Mouse (Mus musculus): Measurements from ENCODE around the gene Ankrd13b. TPM values are rescaled to one million over a fixed set of nuclear protein-coding genes. Genes with fewer than 3 reads are reported as not detected.

Ankrd13b gene
- 10.6 TPM for polyA plus RNA-seq (2017; shearing (Covaris generic))

DNA sequence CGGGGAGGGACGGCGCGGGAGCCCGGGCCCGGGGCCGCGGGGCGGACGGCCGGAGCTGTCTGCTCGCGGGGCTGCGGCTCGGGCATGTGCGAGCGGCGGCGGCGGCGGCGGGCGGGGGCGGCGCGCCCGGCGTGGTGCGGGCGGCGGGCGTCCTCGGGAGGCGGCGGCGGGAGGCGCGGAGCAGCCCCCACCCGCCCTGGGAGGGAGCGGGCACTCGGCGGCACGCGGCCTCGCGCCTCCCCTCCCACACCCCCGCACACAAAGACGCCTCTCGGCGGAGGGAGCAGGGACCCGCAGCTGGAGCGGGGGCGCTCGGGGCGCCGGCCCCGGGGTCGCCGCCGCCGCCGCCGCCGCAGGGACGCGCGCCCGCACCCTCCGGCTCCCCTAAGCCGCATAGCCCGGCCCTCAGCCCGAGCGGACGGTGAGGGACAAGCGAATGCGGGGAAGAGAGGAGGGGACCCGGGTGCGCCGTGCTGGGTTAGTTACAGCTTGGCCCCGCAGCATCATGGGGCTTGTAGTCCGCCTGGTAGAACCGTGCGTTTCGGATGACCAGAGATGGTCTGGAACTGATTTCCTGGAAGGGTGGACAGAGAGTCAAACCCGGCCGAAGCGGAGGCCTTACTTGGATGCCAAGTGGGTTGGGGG, at the start of gene Ankrd13b:
Gene Ankrd13b, minus strand, starts transcription at position 88 of the 645 bp plus-strand sequence.

DNA sequence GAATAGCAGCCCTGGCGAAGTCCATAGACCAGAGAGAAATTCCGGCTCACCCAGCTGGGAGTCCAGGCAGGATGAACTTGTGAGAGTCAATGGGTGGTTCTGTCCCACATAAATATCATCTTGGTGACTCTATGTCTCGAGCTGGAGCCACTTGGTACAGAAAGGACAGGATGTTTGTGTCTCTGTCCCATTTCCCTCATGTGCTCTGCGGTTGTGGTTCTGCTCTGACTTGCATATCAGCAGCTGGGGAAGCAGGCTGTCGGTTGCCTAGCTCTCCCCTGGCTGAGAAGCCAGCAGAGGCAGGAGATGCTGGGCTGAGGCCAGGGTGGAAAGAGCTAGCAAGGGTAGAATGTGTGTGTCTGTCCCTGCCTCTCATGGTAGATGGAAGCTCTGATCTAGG, 29.6 kb upstream of the Ankrd13b start, which contains the start of gene Gm10392:
Gene Gm10392, minus strand, starts transcription at position 156 of the 400 bp plus-strand sequence.

DNA sequence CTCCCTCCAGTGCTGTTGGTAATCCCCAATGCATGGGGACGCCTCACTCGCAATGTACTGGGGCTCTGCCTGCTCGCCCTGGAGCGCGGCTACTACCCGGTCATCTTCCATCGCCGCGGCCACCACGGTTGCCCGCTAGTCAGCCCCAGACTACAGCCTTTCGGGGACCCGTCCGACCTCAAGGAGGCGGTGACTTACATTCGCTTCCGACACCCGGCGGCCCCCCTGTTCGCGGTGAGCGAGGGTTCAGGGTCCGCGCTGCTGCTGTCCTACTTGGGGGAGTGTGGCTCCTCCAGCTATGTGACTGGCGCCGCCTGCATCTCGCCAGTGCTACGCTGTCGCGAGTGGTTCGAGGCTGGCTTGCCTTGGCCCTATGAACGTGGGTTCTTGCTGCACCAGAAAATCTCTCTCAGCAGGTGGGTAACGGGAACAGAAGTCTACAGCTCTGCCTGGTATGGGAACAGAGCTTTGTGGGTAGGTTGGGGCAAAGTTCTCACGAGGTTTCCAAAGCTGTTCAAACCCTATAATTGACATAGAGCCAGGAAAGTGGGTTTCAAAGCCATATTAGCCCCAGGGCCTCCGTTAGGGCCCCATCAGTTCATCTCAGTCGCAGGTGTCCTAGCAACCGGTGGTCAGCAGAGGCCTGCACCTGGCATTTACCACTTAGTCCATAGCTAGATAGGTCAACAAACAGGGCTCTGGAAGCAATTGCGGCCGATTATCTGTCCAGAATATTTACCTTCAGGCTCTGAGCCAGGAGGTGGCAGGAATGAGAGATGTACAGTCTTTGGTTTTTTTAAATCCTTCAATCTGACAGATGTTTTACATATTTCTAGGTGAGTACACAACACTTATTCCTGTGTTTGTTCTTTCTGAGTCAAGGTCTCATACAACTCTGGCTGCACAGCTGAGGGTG, 26.4 kb upstream of the Ankrd13b start, which contains the start of gene Trp53i13:
Gene Trp53i13, minus strand, starts transcription at position 344 of the 916 bp plus-strand sequence.

DNA sequence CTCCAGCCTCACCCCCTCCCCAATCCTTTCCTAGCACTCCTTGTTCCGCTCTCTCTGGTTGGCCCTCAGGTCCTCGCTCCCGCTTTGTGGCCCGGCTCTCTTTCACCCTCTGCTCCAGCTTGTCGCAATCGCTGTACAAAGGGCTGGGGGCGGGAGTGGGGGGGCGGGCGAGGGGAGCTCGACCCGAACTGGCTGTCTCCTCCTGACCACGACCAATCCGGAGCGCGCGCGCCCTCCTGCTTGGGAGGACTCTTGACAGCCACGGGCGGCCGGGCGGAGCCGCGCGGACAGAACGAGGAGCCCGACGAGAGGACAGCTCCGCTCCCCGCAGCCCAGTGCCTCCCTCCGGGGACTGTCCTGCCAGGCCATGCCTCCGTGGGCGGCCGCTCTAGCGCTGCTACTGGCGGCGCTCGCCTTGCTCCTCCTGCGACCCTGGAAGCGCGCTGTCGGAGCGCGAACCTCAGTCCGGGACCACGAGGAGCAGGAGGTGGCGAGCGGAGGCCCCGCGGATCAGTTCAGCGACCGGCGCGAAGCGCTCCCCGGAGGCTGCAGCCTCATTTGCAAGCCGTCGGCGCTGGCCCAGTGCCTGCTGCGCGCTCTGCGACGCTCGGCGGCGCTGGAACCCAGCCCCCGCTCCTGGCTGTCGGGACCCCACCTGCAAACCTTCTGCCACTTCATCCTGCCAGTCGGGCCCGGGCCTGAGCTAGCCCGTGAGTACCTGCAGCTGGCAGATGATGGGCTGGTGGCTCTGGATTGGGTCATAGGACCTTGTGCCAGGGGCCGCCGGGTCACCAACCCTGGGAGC, 25.6 kb upstream of the Ankrd13b start, which contains the start of gene Abhd15:
Gene Abhd15, plus strand, starts transcription at position 290 of the 805 bp plus-strand sequence.

DNA sequence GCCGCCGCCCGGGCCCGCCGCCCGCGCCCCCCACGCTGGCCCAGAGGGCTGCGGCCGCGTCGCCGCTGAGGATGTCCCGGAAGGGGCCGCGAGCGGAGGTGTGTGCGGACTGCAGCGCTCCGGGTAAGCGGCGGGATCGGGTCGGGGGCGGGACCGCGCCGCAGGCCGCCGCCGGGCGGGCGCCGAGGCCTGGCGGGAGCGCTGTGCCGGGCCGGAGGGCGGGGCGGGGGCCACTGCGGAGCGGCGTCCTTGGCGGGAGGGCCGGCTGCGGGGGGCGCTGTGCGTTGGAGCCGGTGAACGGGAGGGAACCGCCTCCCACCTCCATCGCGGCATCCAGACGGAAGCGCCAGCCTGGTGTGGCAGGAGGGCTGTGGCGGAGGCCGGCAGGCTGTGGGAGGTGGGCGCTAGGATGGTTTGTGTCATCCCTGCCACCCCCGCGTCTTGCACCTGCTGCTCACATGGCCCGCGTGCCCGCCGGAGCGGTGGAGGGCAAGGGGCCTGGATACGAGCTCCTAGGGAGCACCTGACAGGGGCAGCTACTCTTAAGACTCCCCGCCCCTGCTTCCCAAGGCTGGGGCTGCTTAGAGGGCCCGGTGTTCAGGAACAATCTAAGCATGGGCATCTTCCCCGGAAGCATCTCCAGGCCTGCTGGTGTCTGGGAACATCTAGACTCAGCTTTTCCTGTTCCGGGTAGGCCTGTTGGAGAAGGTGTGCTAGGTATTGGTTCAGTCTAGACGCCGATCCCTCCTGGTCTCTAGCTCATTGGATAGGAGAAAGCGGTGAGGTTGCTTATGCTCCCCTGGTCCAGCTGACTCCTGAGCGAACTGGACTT, 4.2 kb upstream of the Ankrd13b start, which contains the start of gene Git1:
Gene Git1, plus strand, starts transcription at position 51 of the 832 bp plus-strand sequence.

DNA sequence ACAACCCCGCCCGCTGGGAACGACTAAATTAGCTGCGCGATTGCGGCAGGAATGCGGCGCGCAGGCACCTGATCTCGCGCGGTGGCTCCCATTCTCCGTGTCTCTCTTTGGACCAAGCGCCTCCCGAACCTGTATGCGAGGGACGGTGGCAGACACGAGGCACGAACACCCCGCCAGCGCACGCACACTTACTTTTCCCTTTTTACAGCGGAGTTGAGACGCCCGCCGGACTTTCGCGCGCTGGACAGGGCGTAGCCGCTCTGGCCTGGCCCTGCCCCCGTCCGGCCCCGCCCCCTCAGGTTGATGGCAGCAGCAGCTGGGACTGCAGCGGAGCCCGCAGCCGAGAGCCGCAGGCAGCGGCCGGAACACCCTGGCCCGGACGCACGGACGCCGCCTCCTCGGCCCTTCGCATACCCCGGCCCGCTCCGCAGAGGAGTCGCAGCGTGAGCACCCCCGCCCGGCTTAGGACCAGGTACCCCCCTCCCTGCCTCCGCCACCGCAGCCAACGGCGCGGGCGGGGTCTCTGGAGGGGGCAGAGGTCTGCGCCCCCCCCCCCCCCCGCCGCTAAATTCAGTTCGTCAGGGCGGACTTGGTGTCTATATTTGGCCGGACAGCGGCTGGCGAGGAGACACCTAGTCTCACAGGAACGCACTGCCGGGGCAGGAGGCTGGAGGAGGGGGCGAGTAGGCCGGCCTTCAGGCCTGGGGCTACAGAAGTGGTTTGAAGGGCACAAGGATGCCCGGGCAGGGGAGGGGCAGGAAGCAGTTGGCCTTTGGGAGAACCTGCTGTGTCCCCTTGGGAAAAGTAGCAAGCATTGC, 27.0 kb downstream of the Ankrd13b start, which contains the start of gene Coro6:
Gene Coro6, plus strand, starts transcription at position 129 of the 818 bp plus-strand sequence.

Other genes starting within 250 kb of the Ankrd13b start
- gene Coro6, start 27.3 kb downstream of the Ankrd13b start, polyA plus RNA-seq (2017; shearing (Covaris generic)) = not detected
- gene Git1, start 3.9 kb upstream of the Ankrd13b start, polyA plus RNA-seq (2017; shearing (Covaris generic)) = 49.0 TPM
- 0.96 TPM for gene Abhd15, start 25.4 kb upstream of the Ankrd13b start, polyA plus RNA-seq (2017; shearing (Covaris generic))
- gene Trp53i13, start 26.3 kb upstream of the Ankrd13b start, polyA plus RNA-seq (2017; shearing (Covaris generic)) = 24.6 TPM
- 0.39 TPM for gene Gm10392, start 29.5 kb upstream of the Ankrd13b start, polyA plus RNA-seq (2017; shearing (Covaris generic))
- 9.7 TPM for gene Taok1, start 118.1 kb upstream of the Ankrd13b start, polyA plus RNA-seq (2017; shearing (Covaris generic))
- 49.7 TPM for gene Nufip2, start 196.5 kb upstream of the Ankrd13b start, polyA plus RNA-seq (2017; shearing (Covaris generic))
- gene Cryba1, start 235.6 kb upstream of the Ankrd13b start, polyA plus RNA-seq (2017; shearing (Covaris generic)) = 0.17 TPM